Mouse (Mus musculus) olfactory bulb, adult 2 months (tissue): ENCODE data around the gene Vmn1r10.

Experiments
- CTCF ChIP-seq: fragments of 200-500 bp; IDR thresholded peaks from 2 replicates; pipeline ENCODE4 v1.5.1; 2012; ENCODE audit warnings: low read depth, mild to moderate bottlenecking, low read length, moderate library complexity; ENCODE audit not compliant: insufficient read depth
- POLR2A ChIP-seq: fragments of 200-500 bp; IDR thresholded peaks from 2 replicates; pipeline ENCODE4 v1.6.1; 2012; ENCODE audit warnings: mild to moderate bottlenecking, low read depth, low read length, moderate library complexity; ENCODE audit not compliant: insufficient read depth

GRCm38 (mm10) chr6:57063730-57064129, 45.5 kb upstream of the Vmn1r10 start:
- TF ChIP-seq POLR2A = no peak
- TF ChIP-seq CTCF = no peak
